Mouse (Mus musculus): Measurements from ENCODE around the gene Fbxl15.

GRCm38 (mm10) chr19:46326756-46327305 lies 1.2 kb upstream of the Fbxl15 start, which contains the start of gene Psd:
- no peak for TF ChIP-seq CTCF (IDR thresholded peaks at IDR 0.05; ENCODE audit: extremely low read depth, insufficient read length, insufficient replicate concordance, low read depth, low read length)
- TF ChIP-seq POLR2A (IDR thresholded peaks at IDR 0.05; ENCODE audit: low read depth, low read length), result no peak; the same call in 1 of the 2 replicates

Data from small intestine, adult 2 months (tissue).